Mouse (Mus musculus) thymus, postnatal 4 days (tissue): Measurements from ENCODE around the gene Olfr1047.
"Not testable (repeated sequence)": the region's sequence is repeated elsewhere in the genome, so short reads cannot be mapped to it uniquely, and the experiment has no call there.

Experiments used
- DNase-seq: peaks from one replicate; pipeline ENCODE4 v3.0.0; 2021

Gene Olfr1047

DNA sequence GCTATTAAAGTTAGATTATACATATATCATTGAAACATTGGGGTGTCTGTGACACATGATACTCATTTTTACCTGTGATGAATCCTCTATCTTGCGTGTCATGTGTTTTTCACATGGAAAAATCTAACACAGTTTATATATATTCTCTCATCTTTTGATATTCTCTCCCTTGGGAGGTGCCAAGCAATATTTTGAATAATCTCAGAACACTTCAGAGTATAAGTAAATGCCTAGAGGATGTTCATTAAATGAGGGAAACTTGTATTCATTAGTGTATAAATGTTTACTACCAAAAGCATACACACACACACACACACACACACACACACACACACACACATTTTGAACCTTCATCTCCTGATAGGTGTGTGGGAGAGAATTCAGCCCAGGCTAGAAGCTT lies at the start of gene Olfr1047:
Gene Olfr1047, minus strand, starts transcription at position 101 of the 400 bp plus-strand sequence.
- DNase-seq, result no peak

DNA sequence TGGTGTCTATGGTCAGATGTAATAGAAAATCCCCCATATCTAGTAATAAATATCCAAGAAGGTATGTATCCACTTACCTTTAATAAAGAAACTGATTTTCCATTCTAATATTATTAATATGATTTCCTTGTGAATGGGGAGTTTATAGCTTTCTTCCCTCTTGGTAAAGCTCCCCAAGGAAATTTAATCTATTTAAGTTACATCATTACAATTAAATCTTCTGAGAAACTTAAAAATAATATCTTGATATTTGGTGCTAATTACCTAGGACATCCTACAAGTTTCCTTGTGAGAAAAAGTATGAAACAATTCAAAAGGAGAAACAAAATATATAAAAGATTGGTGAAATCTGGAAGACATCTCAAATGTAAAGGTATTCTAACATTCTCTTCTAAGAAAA lies 47.8 kb upstream of the Olfr1047 start, which contains the start of gene Olfr1051:
Gene Olfr1051, minus strand, starts transcription at position 101 of the 400 bp plus-strand sequence.
- not testable (repeated sequence) for DNase-seq

DNA sequence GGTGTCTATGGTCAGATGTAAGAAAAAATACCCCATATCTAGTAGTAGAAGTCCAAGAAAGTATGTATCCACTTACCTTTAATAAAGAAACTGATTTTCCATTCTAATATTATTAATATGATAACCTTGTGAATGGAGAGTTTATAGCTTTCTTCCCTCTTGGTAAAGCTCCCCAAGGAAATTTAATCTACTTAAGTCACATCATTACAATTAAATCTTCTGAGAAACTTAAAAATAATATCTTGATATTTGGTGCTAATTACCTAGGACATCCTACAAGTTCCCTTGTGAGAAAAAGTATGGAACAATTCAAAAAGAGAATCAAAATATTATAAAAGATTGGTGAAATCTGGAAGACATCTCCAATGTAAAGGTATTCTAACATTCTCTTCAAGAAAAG lies 27.0 kb upstream of the Olfr1047 start, which contains the start of gene Olfr1049:
Gene Olfr1049, minus strand, starts transcription at position 101 of the 400 bp plus-strand sequence.
- not testable (repeated sequence) for DNase-seq

DNA sequence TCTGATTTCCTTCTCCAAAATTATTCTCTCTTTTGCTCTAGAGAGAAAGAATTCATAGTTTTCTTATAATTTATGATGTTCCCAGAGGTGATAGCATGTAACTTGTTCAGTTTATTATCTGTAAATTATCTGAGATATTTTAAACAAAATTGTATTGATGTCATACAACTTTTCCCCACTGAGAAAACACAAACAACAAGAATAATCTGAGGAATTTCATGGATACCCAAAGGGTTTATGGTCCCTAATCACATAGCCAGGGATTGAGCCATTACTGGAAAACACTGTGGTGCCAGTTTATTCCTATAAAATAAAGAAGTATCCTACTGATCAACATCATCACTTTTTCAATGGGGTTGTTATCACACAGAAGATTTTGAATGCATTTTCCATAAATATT lies 9.0 kb upstream of the Olfr1047 start, which contains the start of gene Olfr1048:
Gene Olfr1048, minus strand, starts transcription at position 101 of the 400 bp plus-strand sequence.
- no peak for DNase-seq

DNA sequence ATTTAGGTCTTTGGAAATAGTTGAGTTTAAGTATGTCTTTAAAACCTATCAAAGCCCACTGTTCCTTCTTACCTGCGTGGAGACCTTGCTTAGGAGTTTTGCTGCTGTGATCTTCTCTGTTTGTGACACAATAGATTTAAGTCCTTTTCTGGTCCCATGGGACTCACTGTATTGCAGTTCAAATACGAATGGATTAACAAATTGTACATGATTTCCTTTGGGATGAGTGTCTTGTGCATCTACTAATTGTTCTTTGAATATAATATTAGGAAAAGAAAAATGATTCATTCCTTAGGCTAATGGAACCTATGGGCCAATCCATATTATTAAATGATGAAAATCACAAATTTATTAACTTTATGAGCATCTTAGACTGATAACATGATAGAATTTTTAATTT lies 12.0 kb downstream of the Olfr1047 start, which contains the start of gene Olfr1046:
Gene Olfr1046, minus strand, starts transcription at position 101 of the 400 bp plus-strand sequence.
- DNase-seq, result no peak

DNA sequence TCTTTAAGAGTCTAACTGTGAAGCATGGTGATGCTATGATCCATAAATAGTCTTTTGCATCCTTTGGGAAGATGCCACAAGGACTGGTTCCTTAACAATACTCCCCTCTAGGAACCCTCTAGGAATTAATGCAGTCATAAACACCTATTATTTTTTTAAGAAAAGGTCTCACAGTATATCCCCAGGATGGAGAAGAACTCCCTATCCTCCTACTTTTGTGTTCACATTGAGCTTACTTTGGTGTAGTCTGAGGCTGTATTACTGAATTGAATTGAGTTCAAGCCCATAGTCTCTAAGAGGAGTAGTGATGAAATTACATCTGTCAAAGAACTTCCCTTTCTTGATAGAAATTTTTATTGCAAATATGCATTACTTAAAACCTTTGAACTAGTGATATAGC lies 28.3 kb downstream of the Olfr1047 start, which contains the start of gene Olfr1045:
Gene Olfr1045, minus strand, starts transcription at position 101 of the 400 bp plus-strand sequence.
- DNase-seq, result no peak

DNA sequence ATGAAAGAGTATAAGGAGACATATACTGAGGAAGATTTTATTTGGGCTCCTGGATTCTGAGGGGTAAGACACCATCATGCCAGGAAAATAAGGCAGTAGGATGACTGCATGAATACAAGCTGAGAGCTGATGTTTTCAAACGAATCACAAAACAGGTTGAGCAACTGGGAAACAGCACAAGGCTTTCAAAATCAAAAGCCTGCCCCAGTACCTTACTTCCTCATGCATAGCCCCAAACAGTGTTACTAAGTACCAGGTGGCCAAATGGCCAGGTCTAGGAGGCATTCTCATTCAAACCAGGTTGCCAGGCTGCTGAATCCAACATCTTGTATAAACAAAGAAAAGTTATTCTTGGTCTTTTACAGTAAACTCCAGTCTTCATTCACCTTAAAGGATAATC lies 35.3 kb downstream of the Olfr1047 start:
- no peak for DNase-seq

DNA sequence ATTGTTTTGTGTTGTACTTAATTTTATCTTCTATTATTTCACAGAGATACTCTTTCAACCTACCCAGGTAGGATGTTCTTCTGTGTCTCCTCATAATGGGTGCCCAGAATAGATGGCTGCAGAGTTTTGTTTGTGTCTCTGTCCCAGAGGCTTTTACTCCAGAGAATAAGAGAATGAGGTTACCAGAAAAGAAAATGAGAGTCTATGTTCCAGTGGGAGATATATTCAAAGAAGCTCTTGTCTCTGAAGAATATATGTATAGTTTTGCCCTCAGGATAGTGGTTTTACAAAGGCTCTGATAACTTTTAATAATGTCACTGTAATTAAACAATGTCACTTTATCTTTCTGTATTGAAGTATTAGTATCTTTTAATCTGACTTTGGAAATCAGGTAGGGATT lies 45.6 kb downstream of the Olfr1047 start, which contains the start of gene Olfr52:
Gene Olfr52, minus strand, starts transcription at position 101 of the 400 bp plus-strand sequence.
- no peak for DNase-seq

DNA sequence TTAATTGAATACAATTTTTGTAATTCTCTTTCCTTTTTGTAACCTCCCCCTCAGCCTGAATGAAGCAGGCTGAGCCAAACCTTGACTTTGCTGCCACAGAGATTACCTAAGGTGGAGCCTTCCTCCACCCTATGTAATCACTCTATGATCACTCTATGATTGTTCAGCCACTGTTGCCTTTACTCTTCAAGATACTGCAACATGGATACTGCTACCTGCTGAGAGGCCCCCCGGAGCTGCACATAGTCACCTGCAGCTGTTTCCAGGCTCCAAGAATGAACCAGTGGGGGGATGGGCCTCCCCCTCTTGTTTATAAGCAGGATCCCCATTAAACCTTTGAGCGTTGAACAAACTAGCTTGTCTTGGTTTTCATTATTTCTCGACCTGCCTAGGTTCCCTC lies 51.3 kb downstream of the Olfr1047 start:
- DNase-seq, result no peak

DNA sequence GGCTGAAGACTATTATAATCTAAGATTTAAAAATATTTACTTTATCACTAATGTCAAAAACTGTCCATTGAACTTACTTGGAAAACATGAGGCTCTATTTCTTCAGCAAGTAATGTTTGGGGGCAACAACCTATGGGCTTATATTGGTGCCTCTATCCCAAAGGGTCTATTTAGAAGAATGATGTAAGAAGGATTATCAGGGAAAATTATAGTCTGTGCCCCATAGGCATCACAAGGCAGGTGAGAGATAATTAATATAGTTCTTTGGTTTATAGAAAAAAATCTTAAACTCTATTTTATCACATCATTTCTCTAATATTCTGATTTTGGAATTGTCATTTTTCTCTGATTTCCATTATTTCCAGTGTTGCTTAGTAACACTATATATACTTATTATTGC lies 53.5 kb downstream of the Olfr1047 start, which contains the start of gene Olfr1044:
Gene Olfr1044, minus strand, starts transcription at position 101 of the 400 bp plus-strand sequence.
- no peak for DNase-seq
